Mouse (Mus musculus) hindlimb bud, embryonic 11.5 days (tissue): ENCODE results near the gene Nup133.

Source experiments
- DNase-seq: peaks from one replicate; pipeline ENCODE4 v3.0.0-alpha.2; 2012; ENCODE audit warnings: low read depth, low spot score; ENCODE audit errors: extremely low spot score

Gene Nup133

GRCm38 (mm10) chr8:123854252-123854651 is 94.8 kb downstream of the Nup133 start:
- no peak for DNase-seq

- no peak for DNase-seq
These were observed 97.5 kb downstream of the Nup133 start for GRCm38 (mm10) chr8:123851590-123851989.

- DNase-seq: no peak
These were observed 99.7 kb downstream of the Nup133 start for GRCm38 (mm10) chr8:123849352-123849751.

- no peak for DNase-seq
These were observed 101.5 kb downstream of the Nup133 start for GRCm38 (mm10) chr8:123847546-123847945.
